Mouse (Mus musculus) intestine, postnatal 0 days (tissue): ENCODE data around the gene Zfp366. TPM values are rescaled to one million over a fixed set of nuclear protein-coding genes. Genes with fewer than 3 reads are reported as not detected.

Experiments used
- ATAC-seq: fragments of 200-750 bp; cut with Nextera tagmentation; 2 replicates; pipeline ENCODE4 v1.8.0; 2017; ENCODE audit warnings: mild to moderate bottlenecking, moderate TSS enrichment, moderate library complexity
- H3K27ac ChIP-seq: fragments of 300-500 bp; sonication (generic); 2 replicates; pipeline ENCODE4 v1.5.1; 2014; ENCODE audit warnings: mild to moderate bottlenecking, low read depth, low read length, moderate library complexity
- H3K27me3 ChIP-seq: fragments of 300-500 bp; sonication (generic); replicated peaks from 2 replicates; pipeline ENCODE4 v1.6.1; 2014; ENCODE audit warnings: low read length, mixed read lengths; ENCODE audit not compliant: control insufficient read depth, insufficient read depth
- H3K36me3 ChIP-seq: fragments of 300-500 bp; sonication (generic); 2 replicates; pipeline ENCODE4 v1.6.1; 2014; ENCODE audit warnings: mild to moderate bottlenecking, moderate library complexity; ENCODE audit not compliant: control insufficient read depth, insufficient read depth
- H3K4me1 ChIP-seq: fragments of 300-500 bp; sonication (generic); replicated peaks from 2 replicates; pipeline ENCODE4 v1.6.1; 2014; ENCODE audit warnings: antibody characterized with exemption, low read length, mixed read lengths; ENCODE audit not compliant: control insufficient read depth, insufficient read depth
- H3K4me2 ChIP-seq: fragments of 300-500 bp; sonication (generic); replicated peaks from 2 replicates; pipeline ENCODE4 v1.6.1; 2014; ENCODE audit warnings: low read depth, mild to moderate bottlenecking, moderate library complexity
- H3K4me3 ChIP-seq: fragments of 300-500 bp; sonication (generic); 2 replicates; pipeline ENCODE4 v1.5.1; 2014; ENCODE audit warnings: low read depth, low read length
- H3K9ac ChIP-seq: fragments of 300-500 bp; sonication (generic); 2 replicates; pipeline ENCODE4 v1.6.1; 2014; ENCODE audit warnings: mild to moderate bottlenecking, low read depth, low read length
- H3K9me3 ChIP-seq: fragments of 300-500 bp; sonication (generic); 2 replicates; pipeline ENCODE4 v1.6.1; 2016; ENCODE audit warnings: mixed run types; ENCODE audit not compliant: control insufficient read depth
- CTCF ChIP-seq: sonication (generic); IDR thresholded peaks from 2 replicates; pipeline ENCODE4 v1.5.1; 2016; ENCODE audit warnings: low read depth, mild to moderate bottlenecking, control low read depth, antibody characterized with exemption, moderate library complexity
- WGBS: fragments of 180-500 bp; shearing (Covaris S2); extraction: QIAGEN DNeasy Blood & Tissue Kit; methylation state at CpG from one replicate; pipeline ENCODE4 v1.1.7; 2014; 5-methylcytosine and 5-hydroxymethylcytosine counted together
- polyA plus RNA-seq: library from polyadenylated mRNA; unstranded; fragments of >200 nt; fragmentation: Nextera tagmentation; extraction: Ambion mirVana; gene quantifications from 2 replicates; pipeline ENCODE4 v1.2.1, GENCODE M21; 2015

Zfp366 gene
- polyA plus RNA-seq: 0.38 and 0.39 TPM in 2 replicates

DNA sequence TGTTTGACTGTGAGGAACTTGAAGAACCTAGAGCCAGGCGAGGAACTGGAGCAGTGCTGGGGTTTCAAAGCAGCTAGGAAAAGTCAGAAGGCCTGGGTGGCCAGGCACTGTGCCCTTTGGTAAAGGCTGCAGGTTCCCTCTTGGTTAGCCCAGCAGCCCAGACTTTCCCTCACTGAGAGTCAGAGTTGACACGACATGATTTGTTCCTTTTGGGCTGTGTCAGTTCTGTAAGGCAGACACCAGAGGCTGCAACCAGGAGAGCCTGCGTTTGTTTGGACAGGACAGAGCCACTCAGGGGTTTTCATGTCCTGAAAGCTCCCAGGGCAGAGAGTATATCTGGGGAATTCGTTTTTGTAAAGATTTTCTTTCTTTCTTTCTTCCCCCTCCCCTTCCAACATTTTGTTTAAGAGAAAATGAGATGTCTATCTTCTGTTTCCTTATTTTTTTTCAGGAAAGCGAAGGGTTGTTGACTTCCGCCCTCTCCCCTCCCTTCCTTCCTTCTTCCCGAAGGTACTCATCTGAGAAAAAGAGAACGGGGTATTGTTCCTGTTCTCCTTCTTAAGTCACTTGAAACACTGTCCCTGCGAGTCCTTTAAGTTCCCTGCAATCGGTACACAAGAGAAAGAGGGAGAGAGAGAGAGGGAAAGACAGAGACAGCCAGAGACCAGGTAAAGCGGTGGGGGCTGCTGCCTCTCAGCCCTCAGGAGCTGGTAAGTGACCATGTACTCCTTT, at the start of gene Zfp366:
Gene Zfp366, plus strand, starts transcription at position 669 of the 732 bp plus-strand sequence.
- H3K9ac ChIP-seq: no peak within 1 kb of the TSS
- H3K4me1 ChIP-seq: no peaks in the 10 kb centered on the region
- H3K36me3 ChIP-seq: no peaks in the 10 kb centered on the region
- WGBS: 41% methylated on average over 11 of the region's 11 CpGs
- H3K27me3 ChIP-seq: no peaks in the 10 kb centered on the region
- H3K4me2 ChIP-seq: peak within 1 kb of the TSS; percentile 30; the same call in 1 of the 2 replicates
- no peak for ATAC-seq
- H3K27ac ChIP-seq: no peak within 1 kb of the TSS
- H3K9me3 ChIP-seq: no peaks in the 10 kb centered on the region
- TF ChIP-seq CTCF: no peak
- H3K4me3 ChIP-seq: 0 out of 2 replicates have a peak within 1 kb of the TSS, but pooled peaks have one; percentile 3

GRCm38 (mm10) chr13:99138351-99139255, 46.0 kb upstream of the Zfp366 start:
- no peak for ATAC-seq
- Histone ChIP-seq H3K4me2 (no peak overlapping the region), H3K9ac (no peak overlapping the region), H3K9me3 (no peaks in the 10 kb centered on the region), H3K4me3 (no peak overlapping the region), H3K4me1 (no peaks in the 10 kb centered on the region), H3K27ac (no peak overlapping the region), H3K36me3 (no peaks in the 10 kb centered on the region), H3K27me3 (no peaks in the 10 kb centered on the region)
- WGBS: 79% methylated on average over 12 of the region's 12 CpGs
- no peak for TF ChIP-seq CTCF

- Histone ChIP-seq H3K4me2 (no peak overlapping the region), H3K27ac (no peak overlapping the region), H3K9me3 (no peaks in the 10 kb centered on the region), H3K9ac (no peak overlapping the region), H3K27me3 (no peaks in the 10 kb centered on the region), H3K4me1 (no peaks in the 10 kb centered on the region), H3K36me3 (no peaks in the 10 kb centered on the region), H3K4me3 (no peak overlapping the region)
- TF ChIP-seq CTCF: no peak
- peak; percentile 66 for ATAC-seq
- 56% methylated on average over 13 of the region's 13 CpGs for WGBS
Measured at GRCm38 (mm10) chr13:99146355-99146871, 38.2 kb upstream of the Zfp366 start.

GRCm38 (mm10) chr13:99147645-99148111, 36.9 kb upstream of the Zfp366 start:
- Histone ChIP-seq H3K27ac (no peak overlapping the region), H3K9ac (no peak overlapping the region), H3K4me2 (no peak overlapping the region), H3K4me1 (no peaks in the 10 kb centered on the region), H3K36me3 (no peaks in the 10 kb centered on the region), H3K9me3 (no peaks in the 10 kb centered on the region), H3K27me3 (no peaks in the 10 kb centered on the region), H3K4me3 (no peak overlapping the region)
- WGBS: 76% methylated on average over 6 of the region's 6 CpGs
- ATAC-seq: no peak
- TF ChIP-seq CTCF: no peak

- Histone ChIP-seq H3K36me3 (no peaks in the 10 kb centered on the region), H3K4me2 (no peak overlapping the region), H3K4me1 (no peaks in the 10 kb centered on the region), H3K9me3 (no peaks in the 10 kb centered on the region), H3K27ac (no peak overlapping the region), H3K27me3 (no peaks in the 10 kb centered on the region), H3K4me3 (no peak overlapping the region), H3K9ac (no peak overlapping the region)
- WGBS: 86% methylated on average over 14 of the region's 14 CpGs
- no peak for TF ChIP-seq CTCF
- no peak for ATAC-seq
Measured at GRCm38 (mm10) chr13:99149551-99150305, 34.9 kb upstream of the Zfp366 start.
